Mouse (Mus musculus) ES-CJ7 (cell line): ENCODE measurements at regions not wholly inside any gene's neighbourhood (a gene's known extent, or its start where the extent isn't known, plus 50 kb on each side); places are given as distances from the start of the nearest gene placed in this dataset.
A peak's percentile ranks its signal among the peaks of the same experiment; 100 is the strongest.

Source experiments
- DNase-seq: peaks from one replicate; pipeline ENCODE4 v3.0.0; 2011; ENCODE audit warnings: low read depth, low spot score

- no peak for DNase-seq
Observed at GRCm38 (mm10) chr1:61562091-61562490, 76.5 kb upstream of the Pard3b start.

GRCm38 (mm10) chr1:61565471-61565870 is 73.2 kb upstream of the Pard3b start:
- no peak for DNase-seq

- no peak for DNase-seq
Observed at GRCm38 (mm10) chr1:61574276-61574675, 64.3 kb upstream of the Pard3b start.

DNA sequence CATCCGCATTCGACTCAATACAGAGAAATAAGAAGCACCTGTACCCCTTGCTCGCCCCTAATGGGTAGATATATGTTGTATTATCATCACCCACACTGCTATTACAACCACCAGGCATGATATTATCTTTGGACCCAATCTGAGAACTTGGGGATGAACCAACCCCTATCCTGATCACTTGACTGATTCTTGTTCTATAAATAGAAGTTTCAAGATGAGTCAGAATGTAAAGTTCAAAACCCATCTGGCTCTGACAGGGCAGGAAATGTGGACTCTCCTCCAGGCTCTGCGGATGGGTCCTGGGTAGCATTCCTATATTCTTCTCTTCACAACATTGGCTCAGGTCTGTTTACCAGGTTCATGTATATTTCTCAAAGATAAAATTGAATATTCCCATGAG is 61.9 kb upstream of the Pard3b start:
- DNase-seq, result no peak

- peak; percentile 6 for DNase-seq
Observed at GRCm38 (mm10) chr1:61587251-61587650, 51.4 kb upstream of the Pard3b start.
